Mouse (Mus musculus) liver, embryonic 14.5 days (tissue): ENCODE measurements around the gene Cyp2j5.

Experiments
- CTCF ChIP-seq: IDR thresholded peaks from 2 replicates; pipeline ENCODE4 v1.5.1; 2016; ENCODE audit warnings: antibody characterized with exemption, low read depth, control low read depth
- EP300 ChIP-seq: IDR thresholded peaks from 2 replicates; pipeline ENCODE4 v1.6.1; 2016; ENCODE audit warnings: antibody characterized with exemption, low read depth

GRCm38 (mm10) chr4:96591791-96592150 is 72.2 kb downstream of the Cyp2j5 start:
- no peak for TF ChIP-seq CTCF
- TF ChIP-seq EP300, result no peak
